Mouse (Mus musculus) neural tube, embryonic 11.5 days (tissue): ENCODE data around the gene Jaml. TPM values are rescaled to one million over a fixed set of nuclear protein-coding genes. Genes with fewer than 3 reads are reported as not detected.
A peak's percentile ranks its signal among the peaks of the same experiment; 100 is the strongest.

Source experiments
- ATAC-seq: fragments of 200-750 bp; cut with Nextera tagmentation; 2 replicates; pipeline ENCODE4 v1.8.0; 2017; ENCODE audit warnings: moderate number of reproducible peaks, mild to moderate bottlenecking, moderate TSS enrichment, moderate library complexity; ENCODE audit not compliant: insufficient read depth, low FRiP score, low TSS enrichment
- DNase-seq: peaks from one replicate; pipeline ENCODE4 v3.0.0-alpha.2; 2015; ENCODE audit warnings: low spot score
- H3K27ac ChIP-seq: fragments of 300-500 bp; sonication (generic); 2 replicates; pipeline ENCODE4 v1.5.1; 2014; ENCODE audit warnings: low read depth, mild to moderate bottlenecking, low read length
- H3K27me3 ChIP-seq: fragments of 300-500 bp; sonication (generic); 2 replicates; pipeline ENCODE4 v1.6.1; 2014; ENCODE audit warnings: mild to moderate bottlenecking, low read length, mixed read lengths; ENCODE audit not compliant: control insufficient read depth, insufficient read depth
- H3K36me3 ChIP-seq: fragments of 300-500 bp; sonication (generic); 2 replicates; pipeline ENCODE4 v1.6.1; 2014; ENCODE audit warnings: mild to moderate bottlenecking, low read length, moderate library complexity, mixed read lengths; ENCODE audit not compliant: control insufficient read depth, insufficient read depth
- H3K4me1 ChIP-seq: fragments of 300-500 bp; sonication (generic); 2 replicates; pipeline ENCODE4 v1.6.1; 2014; ENCODE audit warnings: low read length, mixed read lengths; ENCODE audit not compliant: control insufficient read depth, insufficient read depth
- H3K4me2 ChIP-seq: fragments of 300-500 bp; sonication (generic); 2 replicates; pipeline ENCODE4 v1.6.1; 2014; ENCODE audit warnings: low read depth, mild to moderate bottlenecking, moderate library complexity
- H3K4me3 ChIP-seq: fragments of 300-500 bp; sonication (generic); 2 replicates; pipeline ENCODE4 v1.5.1; 2014; ENCODE audit warnings: low read depth, low read length
- H3K9ac ChIP-seq: fragments of 300-500 bp; sonication (generic); 2 replicates; pipeline ENCODE4 v1.6.1; 2014; ENCODE audit warnings: mild to moderate bottlenecking, low read length
- H3K9me3 ChIP-seq: fragments of 300-500 bp; sonication (generic); 2 replicates; pipeline ENCODE4 v1.6.1; 2016; ENCODE audit warnings: low read length; ENCODE audit not compliant: control insufficient read depth
- WGBS: fragments of 180-500 bp; shearing (Covaris S2); extraction: QIAGEN DNeasy Blood & Tissue Kit; methylation state at CpG from one replicate; pipeline ENCODE4 v1.1.7; 2014; 5-methylcytosine and 5-hydroxymethylcytosine counted together
- polyA plus RNA-seq: library from polyadenylated mRNA; unstranded; fragments of >200 nt; fragmentation: Nextera tagmentation; extraction: Ambion mirVana; gene quantifications from 2 replicates; pipeline ENCODE4 v1.2.1, GENCODE M21; 2014

Gene Jaml
- polyA plus RNA-seq, 1 experiment from 2014 or later, result 0.09 TPM

DNA sequence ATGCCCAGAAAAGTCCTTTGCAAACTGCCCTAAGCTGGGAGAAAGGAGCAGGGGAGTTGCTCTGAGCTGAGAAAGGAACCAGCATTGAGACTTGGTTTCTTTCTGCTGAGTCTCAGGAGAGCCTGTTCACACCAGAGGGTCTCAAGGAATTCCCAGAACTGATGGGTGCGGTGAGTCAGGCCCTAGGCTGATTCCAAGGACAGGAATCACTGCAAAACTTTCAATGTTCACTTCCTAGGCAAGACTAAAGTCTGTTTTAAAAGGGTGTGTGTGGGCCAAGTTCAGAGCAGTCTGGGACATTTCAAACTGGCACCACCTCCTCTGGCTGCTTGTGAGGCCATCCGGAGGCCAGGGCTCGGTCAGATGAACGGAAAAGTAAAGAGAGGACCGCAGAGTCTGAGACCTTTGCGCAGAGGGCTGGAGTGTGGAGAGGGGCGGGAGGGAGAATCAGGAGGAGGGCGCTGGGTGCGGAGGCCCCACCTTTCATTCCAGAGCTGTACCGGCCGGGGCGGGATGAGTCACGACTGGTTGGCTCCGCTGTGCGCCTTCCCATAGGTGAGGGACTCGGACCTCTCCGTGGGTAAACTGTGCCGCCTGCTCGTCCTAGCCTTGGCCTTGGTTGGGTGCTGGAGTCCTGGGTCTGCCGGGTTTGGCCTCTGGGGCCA is 36.8 kb upstream of the Jaml start:
- H3K27ac ChIP-seq, result no peak overlapping the region

GRCm38 (mm10) chr9:45042947-45043346 is 36.0 kb upstream of the Jaml start:
- Histone ChIP-seq H3K27me3 (peaks cover 43% of the 10 kb centered on the region), H3K9ac (no peak overlapping the region; the same call in 1 of the 2 replicates), H3K4me2 (peak overlapping the region; percentile 32), H3K9me3 (no peaks in the 10 kb centered on the region), H3K36me3 (no peaks in the 10 kb centered on the region), H3K27ac (no peak overlapping the region), H3K4me3 (peak overlapping the region; percentile 10; the same call in 1 of the 2 replicates), H3K4me1 (0 out of 2 replicates have a peak, but pooled peaks cover 4% of the 10 kb centered on the region)
- ATAC-seq (no peak), DNase-seq (no peak)
- WGBS, result under 1% methylated on average over 10 of the region's 10 CpGs

More for the DNA sequence above, 36.8 kb upstream of the Jaml start:
- peak overlapping the region; percentile 10; the same call in 1 of the 2 replicates for H3K4me3 ChIP-seq
- no peaks in the 10 kb centered on the region for H3K9me3 ChIP-seq
- peak; percentile 20 for DNase-seq
- peak overlapping the region; percentile 32 for H3K4me2 ChIP-seq
- 2% methylated on average over 20 of the region's 20 CpGs for WGBS
- ATAC-seq, result no peak
- 0 out of 2 replicates have a peak, but pooled peaks cover 4% of the 10 kb centered on the region for H3K4me1 ChIP-seq
- H3K27me3 ChIP-seq, result peaks cover 43% of the 10 kb centered on the region
- H3K36me3 ChIP-seq, result no peaks in the 10 kb centered on the region
- H3K9ac ChIP-seq, result no peak overlapping the region

GRCm38 (mm10) chr9:45046973-45047372 is 32.0 kb upstream of the Jaml start:
- Histone ChIP-seq H3K4me1 (0 out of 2 replicates have a peak, but pooled peaks cover 4% of the 10 kb centered on the region), H3K27me3 (peaks cover 21% of the 10 kb centered on the region), H3K27ac (no peak overlapping the region), H3K4me3 (no peak overlapping the region), H3K9me3 (no peaks in the 10 kb centered on the region), H3K9ac (no peak overlapping the region), H3K36me3 (no peaks in the 10 kb centered on the region), H3K4me2 (no peak overlapping the region)
- WGBS, result 90% methylated on average over 16 of the region's 16 CpGs
- ATAC-seq (no peak), DNase-seq (no peak)

GRCm38 (mm10) chr9:45048511-45048910 is 30.5 kb upstream of the Jaml start:
- H3K36me3 ChIP-seq, result no peaks in the 10 kb centered on the region
- no peak overlapping the region for H3K4me3 ChIP-seq
- peaks cover 6% of the 10 kb centered on the region; the same call in 1 of the 2 replicates for H3K27me3 ChIP-seq
- no peaks in the 10 kb centered on the region for H3K9me3 ChIP-seq
- no peak overlapping the region for H3K4me2 ChIP-seq
- DNase-seq, result peak; percentile 42
- WGBS, result 42% methylated on average over 4 of the region's 4 CpGs
- no peak for ATAC-seq
- no peak overlapping the region for H3K9ac ChIP-seq
- H3K4me1 ChIP-seq, result no peaks in the 10 kb centered on the region
- H3K27ac ChIP-seq, result no peak overlapping the region

DNA sequence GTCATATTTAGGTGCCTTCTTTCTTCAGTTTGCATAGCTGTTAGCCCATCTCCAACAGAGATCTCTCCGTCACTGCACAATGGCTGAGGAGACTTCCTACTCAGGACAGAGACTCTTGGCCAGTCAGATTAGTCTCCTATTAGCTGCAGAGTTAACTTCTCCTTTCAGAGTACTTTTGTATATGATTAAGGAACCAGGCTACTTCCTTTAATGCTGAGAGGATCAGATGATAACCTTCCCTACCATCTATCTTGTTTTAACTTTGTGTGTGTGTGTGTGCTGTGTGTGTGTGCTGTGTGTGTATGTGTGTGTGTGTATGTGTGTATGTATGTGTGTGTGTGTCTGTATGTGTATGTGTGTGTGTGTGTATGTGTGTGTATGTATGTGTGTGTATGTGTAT is 29.3 kb upstream of the Jaml start:
- H3K4me1 ChIP-seq, result no peaks in the 10 kb centered on the region

DNA sequence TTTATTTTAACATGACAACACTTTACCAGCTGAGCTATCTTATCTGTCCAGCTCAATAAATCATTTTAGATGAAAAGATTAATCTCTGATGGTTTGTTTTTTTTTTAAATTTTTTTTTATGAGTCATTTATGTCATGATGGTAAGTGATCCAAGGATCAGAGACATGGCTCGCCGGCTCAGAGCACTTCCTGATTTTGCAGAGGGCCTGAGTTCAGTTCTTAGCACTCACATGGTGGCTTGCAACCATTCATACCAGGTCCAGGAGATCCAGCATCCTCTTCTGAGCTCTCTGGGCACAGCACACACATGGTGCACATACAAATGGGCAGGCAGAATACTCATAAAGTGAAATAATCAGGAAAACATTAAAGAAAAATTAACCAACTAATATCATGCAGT is 28.7 kb upstream of the Jaml start:
- Histone ChIP-seq H3K36me3 (no peaks in the 10 kb centered on the region), H3K4me2 (no peak overlapping the region), H3K27ac (no peak overlapping the region), H3K27me3 (no peaks in the 10 kb centered on the region), H3K9me3 (no peaks in the 10 kb centered on the region), H3K4me3 (no peak overlapping the region), H3K4me1 (no peaks in the 10 kb centered on the region), H3K9ac (no peak overlapping the region)
- ATAC-seq (no peak), DNase-seq (no peak)
- 91% methylated on average over 2 of the region's 2 CpGs for WGBS

More for the DNA sequence above, 29.3 kb upstream of the Jaml start:
- Histone ChIP-seq H3K9ac (no peak overlapping the region), H3K4me2 (no peak overlapping the region), H3K27me3 (no peaks in the 10 kb centered on the region), H3K36me3 (no peaks in the 10 kb centered on the region), H3K9me3 (no peaks in the 10 kb centered on the region), H3K4me3 (no peak overlapping the region), H3K27ac (no peak overlapping the region)
- 90% methylated on average over 1 of the region's 1 CpGs for WGBS
- DNase-seq (no peak), ATAC-seq (no peak)

DNA sequence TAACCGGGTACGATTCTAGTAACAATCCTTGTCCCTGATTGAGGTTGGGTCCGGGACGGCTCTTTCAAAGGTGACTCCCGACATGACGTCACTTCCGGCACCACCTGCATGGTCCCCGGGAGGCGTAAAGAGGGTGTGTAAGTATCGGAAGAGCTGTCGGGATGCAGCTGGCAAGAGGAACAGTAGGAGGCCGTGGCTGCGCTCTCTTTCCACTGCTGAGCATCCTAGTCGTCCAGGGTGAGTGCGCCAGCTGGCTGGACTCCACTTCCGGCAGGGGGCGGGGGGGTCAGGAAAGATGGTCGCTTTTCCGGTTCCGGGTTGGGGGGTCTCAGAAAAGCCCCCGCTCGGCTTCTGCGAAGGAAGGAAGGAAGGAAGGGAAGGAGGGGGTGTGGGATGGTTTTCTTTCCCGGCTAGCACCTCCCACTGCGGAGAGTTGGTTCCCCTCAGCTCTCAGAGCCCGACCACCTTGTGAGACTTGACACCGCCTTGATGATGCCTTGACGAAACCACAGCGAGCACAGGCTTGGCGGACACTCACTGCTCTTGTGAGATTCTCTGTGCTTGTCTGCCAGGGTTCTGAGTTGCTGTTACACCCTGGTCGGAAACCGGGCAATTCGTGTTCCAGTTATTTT is 23.8 kb upstream of the Jaml start, which contains the start of gene Mpzl3:
Mpzl3 (plus strand) TSS at position 105 of the 632 bp plus-strand sequence.
- DNase-seq (peak; percentile 93), ATAC-seq (peak; percentile 84)
- H3K4me1 ChIP-seq, result no peaks in the 10 kb centered on the region
- H3K9me3 ChIP-seq, result no peaks in the 10 kb centered on the region
- H3K4me2 ChIP-seq, result peak within 1 kb of the TSS; percentile 44
- H3K27me3 ChIP-seq, result no peaks in the 10 kb centered on the region
- peak within 1 kb of the TSS; percentile 97 for H3K27ac ChIP-seq
- H3K4me3 ChIP-seq, result peak within 1 kb of the TSS; percentile 57
- no peaks in the 10 kb centered on the region for H3K36me3 ChIP-seq
- peak within 1 kb of the TSS; percentile 62 for H3K9ac ChIP-seq
- WGBS, result under 1% methylated on average over 33 of the region's 33 CpGs

- no peak for DNase-seq
- H3K27ac ChIP-seq, result no peak overlapping the region
Measured at GRCm38 (mm10) chr9:45058304-45058940, 20.6 kb upstream of the Jaml start.

More at GRCm38 (mm10) chr9:45058304-45058940, 20.6 kb upstream of the Jaml start:
- 47% methylated on average over 5 of the region's 5 CpGs for WGBS
- H3K36me3 ChIP-seq, result no peaks in the 10 kb centered on the region
- ATAC-seq, result no peak
- no peak overlapping the region for H3K9ac ChIP-seq
- H3K27me3 ChIP-seq, result no peaks in the 10 kb centered on the region
- H3K4me1 ChIP-seq, result no peaks in the 10 kb centered on the region
- no peak overlapping the region for H3K4me2 ChIP-seq
- no peaks in the 10 kb centered on the region for H3K9me3 ChIP-seq
- no peak overlapping the region for H3K4me3 ChIP-seq
